Mouse (Mus musculus): Measurements from ENCODE around the gene Fstl3. TPM values are rescaled to one million over a fixed set of nuclear protein-coding genes. Genes with fewer than 3 reads are reported as not detected.

Fstl3 gene
- polyA plus RNA-seq, 1 experiment = 12.1 TPM

DNA sequence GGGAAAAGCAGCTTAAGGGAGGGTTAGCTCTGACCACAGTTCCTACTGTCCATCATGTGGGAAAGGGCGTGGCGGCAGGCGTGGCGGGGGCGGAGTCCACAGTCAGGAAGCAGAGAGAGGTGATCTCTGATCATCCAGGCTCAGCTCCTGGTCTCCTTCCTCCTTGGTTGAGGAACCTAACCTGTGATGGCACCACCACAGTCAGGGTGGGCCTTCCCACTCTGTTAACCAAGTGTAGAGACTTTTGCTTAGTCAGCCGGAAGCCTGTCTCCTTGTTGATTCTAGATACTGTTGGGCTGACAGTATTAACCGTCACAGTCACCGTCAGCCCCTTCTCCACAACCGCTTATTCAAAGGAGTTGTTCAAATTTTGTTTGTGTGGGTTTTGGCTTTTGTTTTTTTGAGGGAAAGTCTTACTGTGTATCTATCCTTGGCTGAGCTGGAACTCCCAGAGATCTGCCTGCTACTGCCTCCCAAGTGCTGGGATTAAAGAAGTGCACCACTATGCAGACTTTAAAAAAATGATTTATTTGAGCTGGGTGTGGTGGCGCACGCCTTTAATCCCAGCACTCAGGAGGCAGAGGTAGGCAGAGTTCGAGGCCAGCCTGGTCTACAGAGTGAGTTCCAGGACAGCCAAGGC lies 21.3 kb downstream of the Fstl3 start:
- no peak for TF ChIP-seq MYOD1 (IDR thresholded peaks at IDR 0.05; ENCODE audit: control insufficient read depth, insufficient read length, low read depth)
- no peak for TF ChIP-seq CTCF (IDR thresholded peaks at IDR 0.05; ENCODE audit: control insufficient read depth, insufficient read depth, insufficient read length)
- TF ChIP-seq USF1 (IDR thresholded peaks at IDR 0.05; ENCODE audit: low read depth) = no peak
- no peak for TF ChIP-seq MYOG (IDR thresholded peaks at IDR 0.05; ENCODE audit: control insufficient read depth, extremely low read depth, insufficient read length)
- no peak for TF ChIP-seq MAX (IDR thresholded peaks at IDR 0.05)
- TF ChIP-seq FOSL1 (IDR thresholded peaks at IDR 0.05; ENCODE audit: insufficient read depth, low read length, poor library complexity, severe bottlenecking) = no peak
- TF ChIP-seq CEBPB (IDR thresholded peaks at IDR 0.05; ENCODE audit: low read depth) = no peak
- no peak overlapping the region for H3ac ChIP-seq (ENCODE audit: control insufficient read depth, insufficient read length, low read depth)
- H3K36me3 ChIP-seq (ENCODE audit: control insufficient read depth, insufficient read depth) = no peaks in the 10 kb centered on the region
- peaks cover 2% of the 10 kb centered on the region for H3K79me3 ChIP-seq (ENCODE audit: low read depth)
- no peaks in the 10 kb centered on the region for H3K27me3 ChIP-seq (ENCODE audit: control insufficient read depth, insufficient read depth, insufficient read length)
- H3K4me3 ChIP-seq (ENCODE audit: insufficient read depth, poor library complexity, severe bottlenecking) = no peak overlapping the region
- H3K79me2 ChIP-seq (ENCODE audit: control insufficient read depth, insufficient read depth) = peaks cover 57% of the 10 kb centered on the region

DNA sequence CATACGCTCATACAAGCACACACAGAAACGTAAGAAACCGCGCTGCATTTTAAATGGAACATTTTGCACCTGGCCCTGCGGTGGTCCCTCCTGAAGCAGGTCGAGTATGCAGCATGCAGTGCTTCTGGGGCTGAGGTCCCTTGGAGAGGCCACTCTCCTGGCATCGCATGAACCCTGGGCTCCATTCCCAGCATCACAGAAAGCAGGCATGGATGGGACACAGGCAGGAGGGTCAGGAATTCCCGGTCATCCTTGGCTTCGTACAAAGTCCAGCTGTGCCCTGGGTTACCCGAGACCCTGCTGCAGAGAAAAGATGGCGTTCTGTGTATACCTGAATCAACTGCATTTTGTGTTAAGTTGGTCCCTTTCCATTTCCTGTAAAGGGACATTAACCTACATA lies 23.4 kb downstream of the Fstl3 start:
- Histone ChIP-seq H3K4me3 (ENCODE audit: insufficient read depth, poor library complexity, severe bottlenecking) (no peak overlapping the region), H3K36me3 (ENCODE audit: control insufficient read depth, insufficient read depth) (no peaks in the 10 kb centered on the region), H3ac (ENCODE audit: control insufficient read depth, insufficient read length, low read depth) (no peak overlapping the region), H3K79me2 (ENCODE audit: control insufficient read depth, insufficient read depth) (peaks cover 40% of the 10 kb centered on the region), H3K27me3 (ENCODE audit: control insufficient read depth, insufficient read depth, insufficient read length) (no peaks in the 10 kb centered on the region), H3K79me3 (ENCODE audit: low read depth) (peaks cover 2% of the 10 kb centered on the region)
- TF ChIP-seq MYOG (IDR thresholded peaks at IDR 0.05; ENCODE audit: control insufficient read depth, extremely low read depth, insufficient read length) (no peak), MAX (IDR thresholded peaks at IDR 0.05) (no peak), CTCF (IDR thresholded peaks at IDR 0.05; ENCODE audit: control insufficient read depth, insufficient read depth, insufficient read length) (no peak), MYOD1 (IDR thresholded peaks at IDR 0.05; ENCODE audit: control insufficient read depth, insufficient read length, low read depth) (no peak), USF1 (IDR thresholded peaks at IDR 0.05; ENCODE audit: low read depth) (no peak), FOSL1 (IDR thresholded peaks at IDR 0.05; ENCODE audit: insufficient read depth, low read length, poor library complexity, severe bottlenecking) (no peak), CEBPB (IDR thresholded peaks at IDR 0.05; ENCODE audit: low read depth) (no peak)

DNA sequence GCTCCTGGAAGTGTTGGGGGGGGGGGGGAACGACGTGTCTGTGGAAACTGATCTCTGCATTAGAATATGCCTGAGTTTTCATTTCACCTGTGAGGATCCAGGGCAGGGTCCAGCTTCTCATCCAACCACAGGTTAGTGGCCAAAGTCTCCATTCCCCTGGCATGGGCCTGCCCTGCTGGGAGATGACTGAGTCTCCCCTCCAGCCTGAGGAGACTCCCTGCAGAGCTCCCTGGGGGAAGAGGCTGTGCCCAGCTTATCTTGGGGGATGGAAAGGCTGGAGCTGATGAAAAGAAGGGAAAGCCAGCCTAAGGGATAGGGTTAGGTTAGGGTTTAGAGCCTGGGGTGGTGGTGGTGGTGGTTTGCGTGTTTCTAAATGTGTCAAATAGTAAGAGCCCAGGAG lies 24.8 kb downstream of the Fstl3 start:
- peaks cover 28% of the 10 kb centered on the region for H3K79me2 ChIP-seq (ENCODE audit: control insufficient read depth, insufficient read depth)
- TF ChIP-seq FOSL1 (IDR thresholded peaks at IDR 0.05; ENCODE audit: insufficient read depth, low read length, poor library complexity, severe bottlenecking) = no peak
- TF ChIP-seq MAX (IDR thresholded peaks at IDR 0.05) = no peak
- no peak for TF ChIP-seq CEBPB (IDR thresholded peaks at IDR 0.05; ENCODE audit: low read depth)
- TF ChIP-seq MYOG (IDR thresholded peaks at IDR 0.05; ENCODE audit: control insufficient read depth, extremely low read depth, insufficient read length) = no peak
- no peak for TF ChIP-seq MYOD1 (IDR thresholded peaks at IDR 0.05; ENCODE audit: control insufficient read depth, insufficient read length, low read depth)
- no peak for TF ChIP-seq USF1 (IDR thresholded peaks at IDR 0.05; ENCODE audit: low read depth)
- no peak for TF ChIP-seq CTCF (IDR thresholded peaks at IDR 0.05; ENCODE audit: control insufficient read depth, insufficient read depth, insufficient read length)
- H3K36me3 ChIP-seq (ENCODE audit: control insufficient read depth, insufficient read depth) = no peaks in the 10 kb centered on the region
- H3K4me3 ChIP-seq (ENCODE audit: insufficient read depth, poor library complexity, severe bottlenecking) = no peak overlapping the region
- H3ac ChIP-seq (ENCODE audit: control insufficient read depth, insufficient read length, low read depth) = no peak overlapping the region
- H3K79me3 ChIP-seq (ENCODE audit: low read depth) = peaks cover 2% of the 10 kb centered on the region
- no peaks in the 10 kb centered on the region for H3K27me3 ChIP-seq (ENCODE audit: control insufficient read depth, insufficient read depth, insufficient read length)

DNA sequence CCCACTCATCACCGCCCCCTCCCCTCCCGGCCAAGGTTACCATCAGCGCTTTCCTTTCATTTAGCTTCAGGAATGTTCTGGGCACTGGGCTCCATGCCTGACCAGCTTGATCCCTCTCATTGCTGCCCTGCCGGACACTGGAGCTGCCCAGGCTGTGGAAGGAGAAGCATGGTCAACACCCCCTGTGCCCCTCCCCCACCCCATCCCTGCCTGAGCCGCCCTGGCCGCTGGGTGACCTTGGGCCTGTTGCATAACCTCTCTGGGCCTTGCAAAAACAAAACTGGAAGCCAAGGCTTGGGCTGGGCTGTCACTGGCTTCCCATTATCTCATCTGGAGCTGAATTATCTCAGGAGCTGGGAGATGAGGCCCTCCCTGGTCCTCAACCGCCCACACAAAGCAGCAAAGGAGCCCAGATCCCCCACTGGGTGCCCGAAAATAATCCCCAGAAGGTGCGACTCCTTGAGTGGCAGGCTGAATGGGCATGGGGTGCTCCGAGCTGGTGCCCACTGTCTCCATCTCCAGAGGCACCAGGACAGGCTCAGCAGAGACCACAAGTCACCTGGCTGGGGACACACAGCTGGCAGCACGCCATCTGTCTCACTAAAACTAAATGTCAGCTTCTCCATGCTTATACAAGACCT lies 25.4 kb downstream of the Fstl3 start:
- TF ChIP-seq MYOG (IDR thresholded peaks at IDR 0.05; ENCODE audit: control insufficient read depth, extremely low read depth, insufficient read length) = no peak
- TF ChIP-seq MAX (IDR thresholded peaks at IDR 0.05) = no peak
- TF ChIP-seq FOSL1 (IDR thresholded peaks at IDR 0.05; ENCODE audit: insufficient read depth, low read length, poor library complexity, severe bottlenecking) = no peak
- no peak for TF ChIP-seq MYOD1 (IDR thresholded peaks at IDR 0.05; ENCODE audit: control insufficient read depth, insufficient read length, low read depth)
- TF ChIP-seq USF1 (IDR thresholded peaks at IDR 0.05; ENCODE audit: low read depth) = no peak
- peak; percentile 48 for TF ChIP-seq CEBPB (IDR thresholded peaks at IDR 0.05; ENCODE audit: low read depth)
- H3K79me2 ChIP-seq (ENCODE audit: control insufficient read depth, insufficient read depth) = peaks cover 24% of the 10 kb centered on the region
- peaks cover 2% of the 10 kb centered on the region for H3K79me3 ChIP-seq (ENCODE audit: low read depth)
- no peak overlapping the region for H3K4me3 ChIP-seq (ENCODE audit: insufficient read depth, poor library complexity, severe bottlenecking)
- no peaks in the 10 kb centered on the region for H3K27me3 ChIP-seq (ENCODE audit: control insufficient read depth, insufficient read depth, insufficient read length)
- no peaks in the 10 kb centered on the region for H3K36me3 ChIP-seq (ENCODE audit: control insufficient read depth, insufficient read depth)
- H3ac ChIP-seq (ENCODE audit: control insufficient read depth, insufficient read length, low read depth) = no peak overlapping the region

DNA sequence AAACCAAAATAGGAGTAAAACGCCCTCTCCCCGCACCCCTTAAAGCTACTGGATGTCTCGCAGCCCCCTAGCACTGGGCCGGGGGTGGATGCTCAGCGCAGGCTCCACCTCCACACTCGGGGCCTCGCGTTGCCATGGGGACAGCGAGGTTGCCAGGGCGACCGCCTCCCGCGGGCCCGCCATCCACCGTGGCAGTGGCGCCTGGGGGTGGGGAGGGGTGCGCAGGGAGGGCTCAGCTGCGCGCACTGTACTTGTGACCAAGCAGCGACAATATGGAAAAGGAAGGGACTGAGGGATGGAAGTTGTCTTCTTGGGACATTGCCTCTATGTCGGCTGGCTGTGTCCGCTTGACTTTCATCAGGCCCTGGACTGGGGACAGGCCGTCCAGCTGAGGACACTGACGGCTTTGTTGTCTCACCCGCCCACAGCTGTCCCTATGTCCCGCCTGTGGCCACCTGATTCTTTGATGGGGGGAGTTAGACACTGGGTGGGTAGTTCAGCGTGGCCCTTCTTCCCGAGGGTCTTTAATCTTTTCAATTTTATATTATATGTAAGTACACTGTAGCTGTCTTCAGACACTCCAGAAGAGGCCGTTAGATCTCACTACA lies 26.7 kb downstream of the Fstl3 start:
- no peaks in the 10 kb centered on the region for H3K27me3 ChIP-seq (ENCODE audit: control insufficient read depth, insufficient read depth, insufficient read length)
- H3K79me2 ChIP-seq (ENCODE audit: control insufficient read depth, insufficient read depth) = peaks cover 10% of the 10 kb centered on the region
- no peak overlapping the region for H3ac ChIP-seq (ENCODE audit: control insufficient read depth, insufficient read length, low read depth)
- no peaks in the 10 kb centered on the region for H3K36me3 ChIP-seq (ENCODE audit: control insufficient read depth, insufficient read depth)
- H3K79me3 ChIP-seq (ENCODE audit: low read depth) = peaks cover 2% of the 10 kb centered on the region
- TF ChIP-seq CTCF (IDR thresholded peaks at IDR 0.05; ENCODE audit: control insufficient read depth, insufficient read depth, insufficient read length) = no peak
- no peak overlapping the region for H3K4me3 ChIP-seq (ENCODE audit: insufficient read depth, poor library complexity, severe bottlenecking)

All from C2C12 (cell line).